10 mouse cellular contexts compared by ENCODE assay signal in the genomic region with DNA sequence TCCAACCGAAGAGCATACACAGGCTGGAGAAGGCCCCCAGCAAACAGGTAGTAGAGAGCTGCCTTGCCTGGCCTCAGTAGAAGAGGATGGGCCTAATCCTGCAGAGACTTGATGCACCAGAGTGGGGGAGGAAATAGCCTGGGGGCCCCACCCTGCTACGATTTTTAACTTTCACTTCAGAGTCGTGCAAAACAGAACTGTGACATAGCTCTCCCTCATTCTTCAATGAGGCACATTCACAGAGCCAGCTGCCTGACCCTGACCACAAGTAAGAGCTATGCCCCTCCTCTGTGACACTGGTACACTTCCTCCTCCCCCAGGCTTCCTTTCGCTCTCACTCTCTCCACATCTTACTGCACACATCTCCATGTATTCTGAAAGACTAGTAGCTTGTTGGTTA. TPM values are rescaled to one million over a fixed set of nuclear protein-coding genes. Genes with fewer than 3 reads are reported as not detected.
DNase-seq lines count a peak whose midpoint lies in the region; ATAC-seq and TF ChIP-seq lines count a peak whose summit lies in the region.
"Had no signal": no experiment of that assay in that cellular context is flagged by ENCODE, and none has a peak within 500 bp of the region (broad histone marks: within the 10 kb centered on the region; RNA-seq: fewer than 3 reads in every experiment).

No protein-coding gene starts in this region.

- 39% methylated on average over 4 of the region's 4 CpGs for WGBS in stomach, postnatal 0 days
- WGBS in forebrain, embryonic 15.5 days = 85% methylated on average over 4 of the region's 4 CpGs
- WGBS in forebrain, embryonic 13.5 days = 83% methylated on average over 4 of the region's 4 CpGs

- no peak overlapping the region for H3K9ac ChIP-seq in stomach, postnatal 0 days (ENCODE audit: low read length)
- no peak overlapping the region for H3K9ac ChIP-seq in forebrain, embryonic 15.5 days (replicated peaks)
- H3K9ac ChIP-seq in forebrain, embryonic 13.5 days = no peak overlapping the region
- H3K9ac ChIP-seq: limb, embryonic 12.5 days had no signal

- no peaks in the 10 kb centered on the region for H3K36me3 ChIP-seq in stomach, postnatal 0 days (ENCODE audit: control insufficient read depth, insufficient read depth, low read length)
- H3K36me3 ChIP-seq in forebrain, embryonic 15.5 days = no peaks in the 10 kb centered on the region
- H3K36me3 ChIP-seq in forebrain, embryonic 13.5 days (ENCODE audit: poor library complexity, severe bottlenecking) = no peaks in the 10 kb centered on the region; the same call in 1 of the 2 replicates
- H3K36me3 ChIP-seq: limb, embryonic 12.5 days had no signal

- DNase-seq in heart, adult 11 months = peak; percentile 95
- no peak for DNase-seq in heart, postnatal 14 days
- DNase-seq in lung, postnatal 10 days = peak; percentile 46
- DNase-seq in stomach, postnatal 0 days (ENCODE audit: low spot score) = no peak
- DNase-seq in cerebellum, adult 9-11 months = no peak
- DNase-seq: kidney, adult 9 months had no signal

- intact Hi-C loops in heart, postnatal 14 days (cut with DNase I) = no loop called here

- no peak for TF ChIP-seq CTCF in stomach, postnatal 0 days (IDR thresholded peaks at IDR 0.05; ENCODE audit: low read depth)

- no peak for TF ChIP-seq EP300 in stomach, postnatal 0 days (optimal IDR thresholded peaks at IDR 0.05)

- no peaks in the 10 kb centered on the region for H3K27me3 ChIP-seq in stomach, postnatal 0 days (ENCODE audit: control insufficient read depth, insufficient read depth, low read length)
- H3K27me3 ChIP-seq in forebrain, embryonic 15.5 days = no peaks in the 10 kb centered on the region
- no peaks in the 10 kb centered on the region for H3K27me3 ChIP-seq in forebrain, embryonic 13.5 days
- H3K27me3 ChIP-seq: limb, embryonic 12.5 days had no signal

- ATAC-seq in activated CD4-positive, CD25-positive, alpha-beta regulatory T cell, adult 4 months = peak; percentile 98
- ATAC-seq in stomach, postnatal 0 days (ENCODE audit: low FRiP score, low TSS enrichment) = no peak
- no peak for ATAC-seq in forebrain, embryonic 15.5 days (replicated peaks)
- ATAC-seq in forebrain, embryonic 13.5 days = no peak

- no peaks in the 10 kb centered on the region; the same call in 1 of the 2 replicates for H3K4me1 ChIP-seq in stomach, postnatal 0 days (replicated peaks; ENCODE audit: control insufficient read depth, insufficient read depth)
- H3K4me1 ChIP-seq in forebrain, embryonic 15.5 days = no peaks in the 10 kb centered on the region
- H3K4me1 ChIP-seq in forebrain, embryonic 13.5 days = no peaks in the 10 kb centered on the region
- H3K4me1 ChIP-seq: limb, embryonic 12.5 days had no signal

- no peaks in the 10 kb centered on the region for H3K9me3 ChIP-seq in stomach, postnatal 0 days (ENCODE audit: control insufficient read depth, low read length)
- no peaks in the 10 kb centered on the region for H3K9me3 ChIP-seq in forebrain, embryonic 15.5 days
- no peaks in the 10 kb centered on the region for H3K9me3 ChIP-seq in forebrain, embryonic 13.5 days (replicated peaks)
- H3K9me3 ChIP-seq: limb, embryonic 12.5 days had no signal

- no peak overlapping the region for H3K4me3 ChIP-seq in stomach, postnatal 0 days (ENCODE audit: low read depth, low read length)
- H3K4me3 ChIP-seq in forebrain, embryonic 15.5 days = no peak overlapping the region
- H3K4me3 ChIP-seq in forebrain, embryonic 13.5 days = no peak overlapping the region
- H3K4me3 ChIP-seq: limb, embryonic 12.5 days had no signal

- no peak overlapping the region for H3K4me2 ChIP-seq in stomach, postnatal 0 days (replicated peaks; ENCODE audit: low read depth)
- no peak overlapping the region for H3K4me2 ChIP-seq in forebrain, embryonic 15.5 days (replicated peaks)
- no peak overlapping the region for H3K4me2 ChIP-seq in forebrain, embryonic 13.5 days
- H3K4me2 ChIP-seq: limb, embryonic 12.5 days had no signal

- H3K27ac ChIP-seq in stomach, postnatal 0 days (replicated peaks) = 0 out of 2 replicates have a peak overlapping the region, but pooled peaks have one; percentile 46
- H3K27ac ChIP-seq in forebrain, embryonic 15.5 days (replicated peaks) = no peak overlapping the region
- H3K27ac ChIP-seq in forebrain, embryonic 13.5 days = no peak overlapping the region
- H3K27ac ChIP-seq: limb, embryonic 12.5 days had no signal

RNA-seq across cellular contexts. Expression of gene Pdlim1, which starts 14.2 kb away (rescaled TPM):
- 100 to 1,000 TPM; 143 to 187 TPM for total RNA-seq in heart, postnatal 14 days (2021)
- 100 to 1,000 TPM; 169 to 193 TPM for polyA plus RNA-seq in activated CD4-positive, CD25-positive, alpha-beta regulatory T cell, adult 4 months (2017; shearing (Covaris generic))
- 288 and 298 TPM in 2 replicates for polyA plus RNA-seq in stomach, postnatal 0 days (2015; fragmentation: Nextera tagmentation; extraction: Ambion mirVana)
- polyA plus RNA-seq in forebrain, embryonic 15.5 days (2015; fragmentation: Nextera tagmentation; extraction: Ambion mirVana) = 14.3 and 16.8 TPM in 2 replicates
- polyA plus RNA-seq in forebrain, embryonic 13.5 days (2015; fragmentation: Nextera tagmentation; extraction: Ambion mirVana) = 38.5 and 39.4 TPM in 2 replicates

Comparison
In these comparisons a context has a peak if more than half of its experiments do, and no peak if none do; other contexts are left out.
1. DNase-seq: peak in heart, adult 11 months (single experiment) and lung, postnatal 10 days (single experiment); none in heart, postnatal 14 days (0 of 2), stomach, postnatal 0 days (single experiment) and cerebellum, adult 9-11 months (single experiment).